Mouse (Mus musculus): ENCODE measurements around the gene Gjb5. TPM values are rescaled to one million over a fixed set of nuclear protein-coding genes. Genes with fewer than 3 reads are reported as not detected.

The Gjb5 gene
- polyA plus RNA-seq, 1 experiment from 2014 or later = 0.90 TPM

DNA sequence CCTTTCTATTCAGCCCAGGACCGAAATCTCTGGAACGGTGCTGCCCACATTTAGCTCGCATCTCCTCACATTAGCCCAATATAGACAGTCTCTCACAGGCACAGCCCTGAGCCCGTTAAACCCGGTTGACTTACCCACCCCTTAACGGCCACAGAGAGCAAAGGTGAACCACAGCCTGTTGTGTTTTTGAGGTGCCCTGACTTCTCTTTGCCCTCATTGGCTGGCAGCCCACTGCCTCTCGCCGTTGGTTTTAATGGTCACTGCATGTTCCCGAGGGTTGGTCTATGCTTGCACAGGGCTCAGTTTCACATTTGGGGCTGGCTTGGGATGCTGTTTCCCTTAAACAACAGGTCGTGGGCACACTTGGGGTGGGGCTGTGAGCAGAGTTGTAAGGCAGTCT is 33.7 kb downstream of the Gjb5 start:
- H3K9ac ChIP-seq = no peak overlapping the region
- no peak overlapping the region for H3K27ac ChIP-seq
- 75% methylated on average over 10 of the region's 10 CpGs for WGBS
- no peak for ATAC-seq (ENCODE audit: insufficient read depth, low FRiP score, low read depth)
- H3K4me1 ChIP-seq = no peaks in the 10 kb centered on the region
- no peaks in the 10 kb centered on the region for H3K36me3 ChIP-seq
- H3K27me3 ChIP-seq (replicated peaks) = peaks cover 29% of the 10 kb centered on the region; the same call in 1 of the 2 replicates
- no peak overlapping the region for H3K4me3 ChIP-seq (replicated peaks)
- no peaks in the 10 kb centered on the region for H3K9me3 ChIP-seq
- no peak overlapping the region for H3K4me2 ChIP-seq

DNA sequence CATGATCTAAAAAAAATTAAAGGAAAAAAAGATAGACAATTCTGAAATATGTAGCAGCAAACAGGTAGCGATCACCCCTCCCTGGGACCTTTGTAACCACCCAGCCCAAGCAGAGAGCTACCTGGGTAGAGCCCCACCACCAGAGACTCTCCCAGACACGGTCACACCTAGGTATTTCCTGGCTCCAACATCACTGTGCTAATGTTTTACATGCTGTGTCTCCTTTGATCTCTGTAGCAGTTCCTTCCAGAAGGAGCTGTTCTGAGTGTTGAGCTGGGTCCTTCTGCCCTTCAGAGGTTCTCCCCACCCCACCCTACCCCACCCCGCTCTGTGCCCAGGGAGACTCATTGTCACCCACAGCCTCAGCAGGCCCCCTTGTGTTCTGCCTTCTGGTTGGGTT is 34.3 kb downstream of the Gjb5 start:
- no peaks in the 10 kb centered on the region for H3K4me1 ChIP-seq
- no peak overlapping the region for H3K4me2 ChIP-seq
- H3K9ac ChIP-seq = no peak overlapping the region
- H3K4me3 ChIP-seq (replicated peaks) = no peak overlapping the region
- ATAC-seq (ENCODE audit: insufficient read depth, low FRiP score, low read depth) = no peak
- no peak overlapping the region for H3K27ac ChIP-seq
- H3K9me3 ChIP-seq = no peaks in the 10 kb centered on the region
- H3K27me3 ChIP-seq (replicated peaks) = peaks cover 27% of the 10 kb centered on the region; the same call in 1 of the 2 replicates
- no peaks in the 10 kb centered on the region for H3K36me3 ChIP-seq
- 74% methylated on average over 3 of the region's 3 CpGs for WGBS

DNA sequence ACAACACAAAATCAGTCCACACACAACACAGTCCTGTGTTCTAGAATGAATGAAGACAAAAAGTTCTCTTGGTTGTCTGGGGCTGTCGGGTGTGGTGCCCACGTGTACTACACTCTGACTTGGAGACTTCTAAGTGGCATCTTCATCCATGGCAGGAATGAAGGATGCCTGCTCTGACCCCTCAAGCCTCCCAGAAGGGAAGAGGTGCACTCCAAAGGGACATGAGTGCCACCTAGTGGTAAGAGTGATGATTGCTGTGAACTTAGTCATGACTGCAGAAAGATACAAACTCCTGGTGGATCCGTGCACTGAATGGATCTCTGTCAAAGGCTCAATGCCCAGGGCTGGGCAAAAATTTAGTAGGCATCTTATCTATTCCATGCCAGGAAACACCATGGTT is 38.4 kb downstream of the Gjb5 start:
- no peaks in the 10 kb centered on the region for H3K36me3 ChIP-seq
- H3K9ac ChIP-seq = no peak overlapping the region
- H3K4me1 ChIP-seq = no peaks in the 10 kb centered on the region
- ATAC-seq (ENCODE audit: insufficient read depth, low FRiP score, low read depth) = no peak
- H3K27me3 ChIP-seq (replicated peaks) = peaks cover 2% of the 10 kb centered on the region; the same call in 1 of the 2 replicates
- H3K4me2 ChIP-seq = no peak overlapping the region
- no peaks in the 10 kb centered on the region for H3K9me3 ChIP-seq
- no peak overlapping the region for H3K27ac ChIP-seq
- 3% methylated on average over 3 of the region's 3 CpGs for WGBS
- no peak overlapping the region for H3K4me3 ChIP-seq (replicated peaks)

DNA sequence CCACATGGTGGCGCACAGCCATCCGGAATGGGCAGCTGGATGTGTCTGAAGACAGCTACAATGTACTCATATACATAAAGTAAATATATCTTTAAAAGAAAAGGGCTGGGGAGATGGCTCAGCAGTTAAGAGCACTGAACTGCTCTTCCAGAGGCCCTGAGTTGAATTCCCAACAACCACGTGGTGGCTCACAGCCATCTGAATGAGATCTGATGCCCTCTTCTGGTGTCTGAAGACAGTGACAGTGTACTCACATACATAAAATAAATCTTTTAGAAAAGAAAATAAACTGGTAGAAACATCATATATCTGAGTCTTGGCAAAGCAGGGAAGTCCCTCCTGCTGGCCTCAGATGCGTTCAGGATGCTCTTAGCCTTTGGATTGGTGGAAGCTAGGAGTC is 40.8 kb downstream of the Gjb5 start:
- no peak overlapping the region for H3K4me3 ChIP-seq (replicated peaks)
- H3K9ac ChIP-seq = no peak overlapping the region
- H3K36me3 ChIP-seq = no peaks in the 10 kb centered on the region
- H3K4me1 ChIP-seq = no peaks in the 10 kb centered on the region
- no peak overlapping the region for H3K4me2 ChIP-seq
- H3K9me3 ChIP-seq = no peaks in the 10 kb centered on the region
- no peak for ATAC-seq (ENCODE audit: insufficient read depth, low FRiP score, low read depth)
- H3K27me3 ChIP-seq (replicated peaks) = peaks cover 22% of the 10 kb centered on the region
- no peak overlapping the region for H3K27ac ChIP-seq
- 58% methylated on average over 4 of the region's 4 CpGs for WGBS

DNA sequence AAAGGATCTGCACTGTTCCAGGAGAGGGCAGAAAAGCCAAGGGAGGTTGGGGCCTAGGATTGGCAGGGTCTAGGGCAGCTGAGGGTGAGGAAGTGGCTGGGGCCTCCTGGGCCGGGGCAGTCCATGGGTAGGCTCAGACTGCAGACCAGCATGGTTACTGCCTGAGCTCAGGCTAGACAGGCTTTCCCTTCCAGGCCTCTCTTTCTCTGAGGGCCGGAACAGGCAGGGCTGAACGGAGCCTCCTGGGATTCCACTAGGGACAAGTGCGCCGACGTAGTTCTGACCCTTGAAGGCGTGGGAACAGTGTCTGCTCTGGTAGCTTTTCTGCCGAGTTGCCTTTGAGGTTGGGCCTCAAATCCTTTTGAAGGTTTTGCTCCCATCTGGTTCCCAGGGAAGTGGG is 42.2 kb downstream of the Gjb5 start:
- no peaks in the 10 kb centered on the region for H3K9me3 ChIP-seq
- peaks cover 28% of the 10 kb centered on the region for H3K27me3 ChIP-seq (replicated peaks)
- no peaks in the 10 kb centered on the region for H3K4me1 ChIP-seq
- WGBS = 80% methylated on average over 8 of the region's 8 CpGs
- H3K4me3 ChIP-seq (replicated peaks) = no peak overlapping the region
- H3K36me3 ChIP-seq = no peaks in the 10 kb centered on the region
- no peak overlapping the region for H3K4me2 ChIP-seq
- no peak overlapping the region for H3K27ac ChIP-seq
- ATAC-seq (ENCODE audit: insufficient read depth, low FRiP score, low read depth) = no peak
- H3K9ac ChIP-seq = no peak overlapping the region

DNA sequence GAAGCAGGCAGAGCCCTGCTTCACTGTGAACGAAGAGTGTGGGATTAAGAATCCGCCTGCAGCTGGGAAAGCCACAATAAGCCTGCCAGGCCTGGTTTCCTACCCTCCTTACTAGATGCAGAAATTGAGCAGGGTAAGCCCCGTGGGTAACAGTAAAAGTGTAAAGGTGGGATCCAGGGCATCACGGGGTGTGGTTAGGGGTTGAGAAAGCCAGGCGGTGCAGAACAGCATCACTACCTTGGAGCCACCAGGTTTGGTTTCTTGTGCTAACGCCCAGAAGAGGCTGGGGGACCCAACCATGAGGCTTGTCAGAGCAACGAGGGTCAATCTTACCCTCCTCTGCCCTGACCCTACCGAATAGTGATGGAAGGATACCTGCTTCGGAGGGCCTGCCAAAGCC is 43.4 kb downstream of the Gjb5 start:
- Histone ChIP-seq H3K9me3 (no peaks in the 10 kb centered on the region), H3K27me3 (replicated peaks) (peaks cover 28% of the 10 kb centered on the region), H3K36me3 (no peaks in the 10 kb centered on the region), H3K4me3 (replicated peaks) (no peak overlapping the region), H3K27ac (no peak overlapping the region), H3K4me2 (no peak overlapping the region; the same call in 1 of the 2 replicates), H3K4me1 (no peaks in the 10 kb centered on the region), H3K9ac (no peak overlapping the region)
- 52% methylated on average over 9 of the region's 9 CpGs for WGBS
- ATAC-seq (ENCODE audit: insufficient read depth, low FRiP score, low read depth) = no peak

DNA sequence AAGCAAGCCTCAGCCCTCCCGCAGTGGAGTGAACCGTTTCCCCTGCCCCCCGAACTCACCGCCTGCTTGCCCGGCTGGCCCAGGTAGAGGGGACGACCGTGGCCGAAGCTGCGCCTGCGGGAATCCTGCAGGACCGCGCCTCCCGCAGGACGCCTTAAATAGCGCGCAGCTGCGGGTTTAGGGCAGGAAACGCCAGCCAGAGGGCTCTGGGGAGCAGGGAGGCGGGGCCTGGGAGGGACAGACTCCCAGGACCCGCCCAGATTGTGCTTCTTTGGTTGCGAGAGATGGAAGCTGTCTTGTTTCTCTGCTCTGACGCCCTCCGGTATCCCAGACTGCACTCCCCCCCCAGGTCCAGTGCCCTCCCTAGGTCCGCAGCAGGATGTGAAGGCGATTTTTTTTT is 44.1 kb downstream of the Gjb5 start, which contains the start of gene Gja4:
Gja4 (minus strand) TSS at position 179 of the 400 bp plus-strand sequence.
- Histone ChIP-seq H3K36me3 (no peaks in the 10 kb centered on the region), H3K9me3 (no peaks in the 10 kb centered on the region), H3K4me2 (peak within 1 kb of the TSS; percentile 78), H3K4me3 (replicated peaks) (peak within 1 kb of the TSS; percentile 42), H3K4me1 (no peaks in the 10 kb centered on the region), H3K27ac (no peak within 1 kb of the TSS), H3K9ac (peak within 1 kb of the TSS; percentile 2; the same call in 1 of the 2 replicates), H3K27me3 (replicated peaks) (peaks cover 28% of the 10 kb centered on the region)
- 0% methylated on average over 25 of the region's 25 CpGs for WGBS
- peak; percentile 72; the same call in 1 of the 2 replicates for ATAC-seq (ENCODE audit: insufficient read depth, low FRiP score, low read depth)

DNA sequence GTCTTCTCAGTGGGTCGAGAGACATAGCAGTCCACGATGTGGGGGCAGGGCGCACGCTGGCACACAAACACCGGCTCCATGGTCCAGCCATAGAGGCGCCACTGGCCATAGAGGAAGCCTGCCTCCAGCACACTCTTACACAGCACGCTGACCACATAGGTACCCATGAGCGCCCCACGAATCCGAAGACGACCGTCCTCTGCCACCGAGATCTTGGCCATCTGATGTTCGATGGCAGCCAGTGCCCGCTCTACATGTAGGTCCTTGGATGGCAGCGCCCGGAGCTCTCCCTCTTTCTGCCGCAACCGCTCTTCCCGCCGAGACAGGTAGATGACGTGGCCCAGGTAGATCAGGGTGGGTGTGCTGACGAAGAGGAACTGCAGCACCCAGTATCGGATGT is 45.6 kb downstream of the Gjb5 start:
- Histone ChIP-seq H3K4me3 (replicated peaks) (no peak overlapping the region), H3K4me2 (no peak overlapping the region), H3K27me3 (replicated peaks) (peaks cover 28% of the 10 kb centered on the region), H3K36me3 (no peaks in the 10 kb centered on the region), H3K9ac (no peak overlapping the region), H3K4me1 (no peaks in the 10 kb centered on the region), H3K9me3 (no peaks in the 10 kb centered on the region), H3K27ac (no peak overlapping the region)
- WGBS = 60% methylated on average over 24 of the region's 24 CpGs
- no peak for ATAC-seq (ENCODE audit: insufficient read depth, low FRiP score, low read depth)

DNA sequence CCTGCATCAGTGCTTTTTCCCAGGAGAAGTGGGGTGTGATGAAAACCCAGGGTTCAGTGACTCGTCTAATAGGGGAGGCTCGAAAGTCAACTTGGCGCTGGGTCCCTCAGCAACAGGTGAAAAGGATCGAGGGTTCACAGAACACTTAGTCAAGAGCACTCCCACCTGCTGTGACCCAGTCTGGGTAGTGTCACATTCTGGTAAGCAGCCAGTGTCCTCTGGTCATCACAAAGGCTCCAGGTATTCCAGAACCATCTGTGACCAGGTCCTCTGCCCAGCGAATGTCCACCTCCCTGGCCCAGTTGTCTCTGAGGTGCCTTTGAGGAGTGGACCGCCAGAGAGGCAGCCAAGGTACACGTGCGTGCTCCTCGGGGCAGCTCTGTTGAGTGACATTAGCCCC is 46.4 kb downstream of the Gjb5 start:
- H3K4me1 ChIP-seq = no peaks in the 10 kb centered on the region
- 48% methylated on average over 9 of the region's 9 CpGs for WGBS
- no peak overlapping the region for H3K4me2 ChIP-seq
- no peak overlapping the region for H3K27ac ChIP-seq
- no peak overlapping the region for H3K9ac ChIP-seq
- peaks cover 28% of the 10 kb centered on the region for H3K27me3 ChIP-seq (replicated peaks)
- H3K9me3 ChIP-seq = no peaks in the 10 kb centered on the region
- H3K36me3 ChIP-seq = no peaks in the 10 kb centered on the region
- no peak for ATAC-seq (ENCODE audit: insufficient read depth, low FRiP score, low read depth)
- H3K4me3 ChIP-seq (replicated peaks) = no peak overlapping the region

DNA sequence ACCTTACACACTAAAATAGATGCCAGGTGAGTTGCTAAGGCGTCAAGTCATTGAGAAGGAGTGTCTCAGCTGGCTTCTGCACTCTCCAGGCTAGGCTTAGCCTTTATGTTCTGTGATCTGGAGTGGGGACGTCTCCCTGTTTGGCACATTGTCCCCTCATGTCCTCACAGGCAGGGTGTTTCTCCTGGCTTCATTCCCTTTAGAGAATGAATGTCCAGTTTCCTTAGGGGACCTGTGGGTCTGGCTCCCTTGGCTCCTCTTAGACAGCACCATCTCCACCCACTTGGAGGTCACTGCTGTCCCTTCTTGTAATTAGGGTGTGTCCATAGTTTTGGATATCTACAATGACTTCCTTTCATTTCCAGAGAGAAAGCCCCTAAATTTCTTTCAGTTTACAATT is 51.1 kb downstream of the Gjb5 start:
- Histone ChIP-seq H3K9me3 (no peaks in the 10 kb centered on the region), H3K9ac (no peak overlapping the region), H3K4me2 (no peak overlapping the region), H3K4me3 (replicated peaks) (no peak overlapping the region), H3K27me3 (replicated peaks) (peaks cover 4% of the 10 kb centered on the region; the same call in 1 of the 2 replicates), H3K27ac (no peak overlapping the region), H3K36me3 (no peaks in the 10 kb centered on the region), H3K4me1 (no peaks in the 10 kb centered on the region)
- WGBS = 68% methylated on average over 2 of the region's 2 CpGs
- no peak for ATAC-seq (ENCODE audit: insufficient read depth, low FRiP score, low read depth)

Other genes starting within 250 kb of the Gjb5 start
- 21.6 and 24.2 TPM in 2 replicates for gene Tmem35b, start 234.5 kb downstream of the Gjb5 start, polyA plus RNA-seq (2015; fragmentation: Nextera tagmentation; extraction: Ambion mirVana)
- gene Dlgap3, start 189.0 kb downstream of the Gjb5 start, polyA plus RNA-seq (2015; fragmentation: Nextera tagmentation; extraction: Ambion mirVana) = 1.4 and 1.7 TPM in 2 replicates
- 52.5 and 52.6 TPM in 2 replicates for gene Smim12, start 114.4 kb downstream of the Gjb5 start, polyA plus RNA-seq (2015; fragmentation: Nextera tagmentation; extraction: Ambion mirVana)
- 15.2 and 15.9 TPM in 2 replicates for gene Gja4, start 44.1 kb downstream of the Gjb5 start, polyA plus RNA-seq (2015; fragmentation: Nextera tagmentation; extraction: Ambion mirVana)
- gene Gjb3, start 27.3 kb downstream of the Gjb5 start, polyA plus RNA-seq (2015; fragmentation: Nextera tagmentation; extraction: Ambion mirVana) = 4.3 and 5.6 TPM in 2 replicates
- gene Gjb4, start 4.1 kb downstream of the Gjb5 start, polyA plus RNA-seq (2015; fragmentation: Nextera tagmentation; extraction: Ambion mirVana) = 0.53 and 0.89 TPM in 2 replicates

All from stomach, embryonic 15.5 days (tissue).